Mouse (Mus musculus) liver, embryonic 14.5 days (tissue): Measurements from ENCODE around the gene AI182371.

ENCODE experiments used
- CTCF ChIP-seq: IDR thresholded peaks from 2 replicates; pipeline ENCODE4 v1.5.1; 2016; ENCODE audit warnings: antibody characterized with exemption, low read depth, control low read depth
- EP300 ChIP-seq: IDR thresholded peaks from 2 replicates; pipeline ENCODE4 v1.6.1; 2016; ENCODE audit warnings: antibody characterized with exemption, low read depth

- TF ChIP-seq CTCF (no peak), EP300 (no peak)
Observed at GRCm38 (mm10) chr2:35058325-35058724, 43.0 kb downstream of the AI182371 start.
